Mouse (Mus musculus) T-helper 1 cell (primary cell): ENCODE results near the gene Pdxk.

Experiments used
- in situ Hi-C: fragments of 300-600 bp; cut with MboI, MseI; formaldehyde crosslinking; loops from one replicate; pipeline ENCODE4 v1.15.1; 2025; ENCODE audit warnings: high pct_unique_total_duplicates

Gene Pdxk

GRCm38 (mm10) chr10:78458348-78459111 lies 6.2 kb downstream of the Pdxk start:
- in situ Hi-C loops: no loop called here

DNA sequence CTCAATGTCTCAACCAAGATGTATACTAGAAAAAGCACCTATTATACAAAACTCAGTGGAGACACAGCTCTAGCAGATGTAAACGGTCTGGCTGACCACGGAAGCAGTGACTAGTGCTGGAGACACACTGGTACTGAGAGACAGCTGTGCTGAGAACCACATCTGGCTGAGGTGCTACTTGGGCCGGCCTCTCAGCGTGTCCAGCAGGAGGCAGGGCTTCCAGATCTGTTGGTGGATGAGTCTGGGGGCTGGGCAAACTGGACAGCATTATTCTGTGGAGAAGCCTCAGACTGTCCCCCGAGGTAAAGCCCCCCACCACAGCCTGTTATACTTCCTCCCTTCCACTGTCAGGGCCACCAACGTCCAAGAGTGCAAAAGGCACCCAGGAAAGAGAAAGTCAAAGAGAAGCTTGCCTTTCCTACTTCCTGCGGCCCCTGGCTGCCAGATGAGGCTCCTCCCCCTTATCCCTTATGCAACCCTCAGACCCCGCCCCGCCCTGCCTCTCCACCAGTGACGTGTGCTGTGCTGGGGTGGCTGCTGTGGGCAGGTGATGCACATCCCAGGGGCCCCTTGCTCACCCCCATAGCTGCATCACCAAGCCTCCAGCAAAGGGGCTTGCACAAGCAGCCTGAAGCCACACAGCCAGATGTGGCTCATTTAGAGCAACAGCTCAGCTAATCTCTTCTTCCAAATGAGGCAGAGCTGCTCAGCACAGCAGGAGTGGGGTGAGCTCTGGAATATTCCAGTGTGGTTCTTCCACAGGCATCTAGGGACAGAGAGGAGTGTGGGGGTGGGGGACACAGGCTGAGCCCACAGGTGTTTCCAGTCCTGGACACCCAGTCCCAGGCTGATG lies 7.1 kb downstream of the Pdxk start:
- in situ Hi-C loops: no loop called here

- in situ Hi-C loops: no loop called here
These were observed 8.1 kb downstream of the Pdxk start for GRCm38 (mm10) chr10:78456696-78457095.

GRCm38 (mm10) chr10:78452641-78453040 lies 12.1 kb downstream of the Pdxk start:
- in situ Hi-C loops: no loop called here

DNA sequence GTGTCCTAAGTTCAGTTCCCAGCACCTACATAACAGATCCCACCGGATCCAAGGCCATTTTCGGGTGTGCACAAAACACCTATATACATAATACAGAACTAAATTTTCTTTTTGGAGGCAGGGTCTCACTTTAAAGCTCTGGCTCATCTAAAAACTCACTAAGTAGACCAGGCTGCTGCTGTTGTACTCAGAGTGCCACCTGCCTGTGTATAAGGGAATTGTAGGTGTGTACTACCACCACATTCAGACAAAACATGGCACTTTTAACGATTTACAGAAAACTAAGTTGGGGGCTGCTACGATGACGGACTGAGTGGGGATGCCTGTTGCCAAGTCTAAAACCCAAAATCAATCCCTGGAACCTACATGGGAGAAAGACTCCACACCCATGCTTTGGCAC lies 14.0 kb downstream of the Pdxk start:
- in situ Hi-C loops: no loop called here

GRCm38 (mm10) chr10:78447396-78447795 lies 17.4 kb downstream of the Pdxk start:
- in situ Hi-C loops: no loop called here

DNA sequence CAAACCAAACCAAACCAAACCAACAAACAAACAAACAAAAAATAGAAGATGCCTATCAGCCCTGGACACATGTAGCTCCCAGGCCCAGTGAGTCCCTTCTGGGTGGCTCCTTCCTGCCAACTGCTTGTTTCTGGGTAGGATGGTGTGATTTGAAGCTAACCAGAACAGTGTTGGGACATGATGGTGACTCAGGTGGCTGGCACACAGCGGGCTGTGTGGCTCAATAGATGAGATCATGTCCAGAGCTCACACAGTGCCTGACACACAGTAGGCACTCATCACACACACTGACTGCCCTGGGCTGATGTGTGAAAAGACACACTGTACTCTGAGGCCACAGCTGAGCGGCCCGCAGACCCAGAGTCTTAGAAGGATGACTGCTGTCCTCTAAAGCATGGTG lies 18.6 kb downstream of the Pdxk start:
- in situ Hi-C loops: no loop called here

GRCm38 (mm10) chr10:78442292-78442691 lies 22.5 kb downstream of the Pdxk start:
- in situ Hi-C loops: no loop called here

DNA sequence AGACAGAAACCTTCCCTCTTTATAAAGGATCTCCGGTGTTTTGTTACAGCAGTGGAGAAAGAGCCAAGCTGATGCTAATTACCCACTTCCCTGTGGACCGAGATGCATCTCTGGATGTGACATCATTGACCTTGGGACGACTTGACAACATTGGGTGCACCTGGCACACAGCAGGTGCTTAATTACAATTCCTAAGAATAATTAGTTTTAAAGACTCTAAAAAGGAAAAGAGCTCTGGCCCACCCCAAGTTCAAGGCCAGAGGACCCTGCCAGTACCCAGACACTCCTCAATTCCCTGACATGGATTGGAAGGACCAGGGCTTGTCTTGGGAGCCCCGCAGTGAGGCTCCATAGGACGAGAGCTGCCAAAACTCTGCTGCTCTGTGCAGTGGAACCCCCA lies 23.2 kb downstream of the Pdxk start:
- in situ Hi-C loops: no loop called here

DNA sequence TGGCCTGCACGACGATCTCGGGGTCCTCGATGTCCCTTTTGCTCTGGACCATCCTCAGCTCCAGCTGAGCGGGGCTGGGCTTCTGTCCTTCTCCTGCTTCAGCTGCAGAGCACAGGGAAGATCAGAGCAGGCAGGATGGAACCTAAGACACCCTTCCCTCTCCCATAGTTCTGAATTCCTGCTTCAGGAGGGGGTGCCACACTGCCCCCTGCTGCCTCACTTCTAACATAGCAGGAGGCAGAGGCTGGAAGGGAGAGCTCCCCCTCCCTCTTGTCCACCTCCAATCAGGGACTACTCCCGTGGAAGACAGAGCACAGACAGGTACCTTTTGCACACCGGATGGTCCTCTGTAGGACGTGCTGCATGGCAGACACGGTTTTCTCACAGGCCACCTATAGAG lies 24.0 kb downstream of the Pdxk start:
- in situ Hi-C loops: no loop called here

GRCm38 (mm10) chr10:78439990-78440389 lies 24.8 kb downstream of the Pdxk start:
- in situ Hi-C loops: no loop called here

DNA sequence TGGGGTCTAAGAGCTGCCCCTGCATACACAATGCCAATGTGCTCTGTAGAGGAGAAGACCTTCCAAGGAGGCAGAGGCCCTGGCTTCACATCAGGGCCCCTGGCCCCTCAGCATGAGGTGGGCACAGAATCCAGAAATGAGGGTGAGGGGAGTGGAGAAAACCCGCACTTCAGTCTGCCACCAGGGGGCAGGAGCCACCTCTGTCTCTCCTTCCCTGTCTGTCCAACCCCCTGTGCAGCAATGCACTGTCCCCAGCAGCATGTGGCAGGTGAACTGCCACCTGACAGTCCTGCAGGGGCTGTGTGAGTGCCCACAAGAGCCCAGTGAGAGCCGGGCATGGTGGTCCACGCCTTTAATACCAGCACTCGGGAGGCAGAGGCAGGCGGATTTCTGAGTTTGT lies 25.2 kb downstream of the Pdxk start:
- in situ Hi-C loops: no loop called here

GRCm38 (mm10) chr10:78438094-78438493 lies 26.7 kb downstream of the Pdxk start:
- in situ Hi-C loops: no loop called here

DNA sequence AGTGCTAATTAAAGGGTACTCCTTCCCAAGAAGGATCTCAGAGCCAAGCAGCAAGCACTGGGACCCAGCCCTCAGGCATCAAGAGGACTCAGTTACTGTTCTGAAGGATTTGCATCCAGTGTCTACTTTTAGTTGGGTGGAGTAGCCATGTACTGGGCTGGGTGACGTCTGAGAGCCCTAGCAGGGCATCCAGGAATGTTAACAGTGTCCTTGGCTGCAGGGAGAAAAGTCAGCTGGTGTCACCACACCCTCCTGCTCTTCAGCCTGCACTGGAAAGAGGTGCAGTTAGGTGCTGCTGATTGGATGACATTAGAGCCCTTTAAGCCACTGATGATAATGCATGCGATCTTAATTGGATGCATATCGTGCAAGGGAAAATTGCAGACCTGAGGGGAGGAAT lies 31.9 kb downstream of the Pdxk start:
- in situ Hi-C loops: no loop called here

GRCm38 (mm10) chr10:78429776-78430175 lies 35.0 kb downstream of the Pdxk start:
- in situ Hi-C loops: no loop called here

GRCm38 (mm10) chr10:78429180-78429579 lies 35.6 kb downstream of the Pdxk start:
- in situ Hi-C loops: no loop called here

GRCm38 (mm10) chr10:78428070-78428469 lies 36.7 kb downstream of the Pdxk start:
- in situ Hi-C loops: no loop called here

- in situ Hi-C loops: no loop called here
These were observed 38.5 kb downstream of the Pdxk start for GRCm38 (mm10) chr10:78426117-78426735.

- in situ Hi-C loops: no loop called here
These were observed 39.4 kb downstream of the Pdxk start, which contains the start of gene Cstb for GRCm38 (mm10) chr10:78425181-78426041. TSS of gene Cstb (plus strand) at chr10:78425669.

- in situ Hi-C loops: no loop called here
These were observed 42.2 kb downstream of the Pdxk start for GRCm38 (mm10) chr10:78422614-78423013.

DNA sequence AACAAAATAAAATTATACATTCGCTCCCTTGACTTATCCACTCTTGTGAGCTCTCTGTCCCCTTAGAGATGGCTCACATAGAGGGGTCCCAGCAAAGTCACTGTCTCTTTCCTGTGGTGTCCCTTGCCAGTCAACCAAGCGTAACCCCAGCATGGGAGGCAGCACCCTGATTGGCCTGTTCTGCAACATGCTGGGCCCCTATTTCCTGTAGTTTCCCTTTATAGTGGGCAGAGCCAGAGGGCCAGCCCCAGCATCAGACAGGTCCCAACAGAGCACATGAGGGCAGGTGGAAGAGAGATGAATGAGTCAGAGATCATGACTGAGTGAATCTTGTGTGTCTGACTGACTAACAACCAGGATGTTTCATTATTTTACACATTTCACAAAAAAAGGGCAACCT lies 43.8 kb downstream of the Pdxk start:
- in situ Hi-C loops: no loop called here

DNA sequence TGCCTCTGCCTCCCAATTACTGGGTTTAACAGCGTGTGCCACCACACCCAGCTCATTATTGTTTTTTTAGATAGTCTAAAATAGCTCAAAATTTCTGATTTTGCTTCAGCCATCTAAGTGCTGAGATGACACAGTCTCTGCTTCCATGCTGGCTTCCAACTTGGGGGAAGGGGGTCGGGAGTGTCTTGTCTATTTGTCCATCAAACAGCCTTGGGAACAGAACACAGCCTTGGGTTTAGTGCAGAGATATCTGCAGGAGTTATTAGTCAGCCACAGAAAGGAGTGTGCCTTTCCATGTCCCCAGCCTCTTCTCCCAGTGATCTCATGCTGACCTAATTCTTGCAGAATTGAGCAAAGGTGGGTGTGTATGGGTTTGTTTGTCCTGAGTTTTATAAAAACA lies 46.0 kb downstream of the Pdxk start:
- in situ Hi-C loops: no loop called here
